Mouse (Mus musculus) left cerebral cortex, adult 2 months (tissue): ENCODE data around the gene Cbx8. TPM values are rescaled to one million over a fixed set of nuclear protein-coding genes. Genes with fewer than 3 reads are reported as not detected.
A peak's percentile ranks its signal among the peaks of the same experiment; 100 is the strongest.

Experiments used
- DNase-seq, 2 experiments: peaks; one replicate each; pipeline ENCODE4 v3.0.0; 2021 to 2022; ENCODE audit warnings: low spot score in 2 of 2, mixed read lengths in 1 of 2; ENCODE audit errors: extremely low spot score in 1 of 2
- H3K27ac ChIP-seq: fragments of 200-600 bp; 2 replicates; pipeline ENCODE4 v1.8.1; 2022
- H3K4me3 ChIP-seq: fragments of 200-600 bp; 2 replicates; pipeline ENCODE4 v1.8.1; 2022
- CTCF ChIP-seq: fragments of 200-600 bp; IDR thresholded peaks from 2 replicates; pipeline ENCODE4 v1.8.1; 2022; ENCODE audit warnings: antibody characterized with exemption, mild to moderate bottlenecking, moderate library complexity
- intact Hi-C: fragments of 180-260 bp; cut with DNase I; formaldehyde crosslinking; loops from one replicate; pipeline ENCODE4 v1.15.1; 2025
- total RNA-seq, 2 experiments: library from RNA; stranded (reverse); gene quantifications; 2 replicates each; pipeline ENCODE4 v1.2.3; 2021

The Cbx8 gene
- total RNA-seq, 2 experiments from 2014 or later = 11.1 to 11.2 TPM

DNA sequence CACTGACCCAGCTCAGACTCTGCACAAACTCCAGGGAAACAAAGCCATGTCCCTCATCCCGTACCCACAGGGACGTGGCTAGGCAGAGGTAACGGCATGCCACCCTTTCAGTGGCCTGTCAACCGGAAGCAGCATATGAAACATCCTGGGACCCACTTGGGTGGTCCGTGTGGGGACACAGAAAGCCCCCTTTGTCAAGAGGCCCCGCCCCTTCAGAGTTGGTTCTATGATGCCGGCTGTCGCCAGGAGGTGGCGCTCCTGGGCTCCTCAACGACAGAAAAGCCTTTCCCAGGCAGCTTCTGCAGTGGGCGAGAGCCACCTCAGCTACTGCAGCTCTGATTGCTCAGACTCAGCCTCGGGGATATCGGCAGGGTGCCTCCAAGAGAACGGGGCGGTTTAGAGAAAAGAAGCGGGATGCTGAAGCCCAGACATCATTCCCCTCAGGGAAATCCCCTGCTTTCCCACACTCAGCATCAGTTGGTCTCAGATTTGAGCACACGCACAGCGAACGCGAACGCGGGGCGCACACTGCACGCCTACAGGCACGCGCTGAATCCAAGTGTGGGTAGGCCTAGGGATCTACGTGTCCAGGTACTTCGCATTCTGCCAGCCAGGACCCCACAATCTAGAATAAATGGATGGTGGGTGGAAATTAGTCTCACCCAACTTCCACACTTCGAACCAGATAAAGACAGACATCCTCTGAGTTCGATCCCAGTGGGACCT, 42.1 kb downstream of the Cbx8 start:
- TF ChIP-seq CTCF = peak; percentile 97
- peak; percentile 83 to 90 for DNase-seq
- H3K4me3 ChIP-seq = peak overlapping the region; percentile 31
- intact Hi-C loops = loop anchor here (2.0 kb wide), 2 partner anchors 24 to 192 kb away; partner anchors contain the start of gene Cbx2
- H3K27ac ChIP-seq = peak overlapping the region; percentile 61; the same call in 1 of the 2 replicates

DNA sequence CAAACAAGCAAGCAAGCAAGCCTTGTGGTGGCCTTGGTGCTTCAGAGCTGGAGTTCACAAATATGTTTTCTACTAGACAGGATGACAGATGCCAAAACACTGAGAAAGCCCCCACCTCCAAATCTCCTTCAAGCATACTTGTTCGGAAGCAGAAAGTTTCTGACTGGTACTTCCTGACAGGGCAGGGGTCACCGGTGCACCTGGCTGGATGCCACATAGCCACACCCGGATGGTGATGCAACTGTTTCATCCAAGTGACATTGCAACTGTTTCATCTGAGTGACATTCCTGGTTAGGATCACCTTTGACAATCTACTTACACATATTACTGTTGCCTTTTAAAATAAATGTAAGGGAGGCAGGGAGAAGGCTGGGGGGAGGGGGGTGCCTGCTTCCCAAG, 43.6 kb downstream of the Cbx8 start:
- no peak for DNase-seq
- no peak overlapping the region for H3K27ac ChIP-seq
- no peak for TF ChIP-seq CTCF
- H3K4me3 ChIP-seq = no peak overlapping the region
- intact Hi-C loops = no loop called here

DNA sequence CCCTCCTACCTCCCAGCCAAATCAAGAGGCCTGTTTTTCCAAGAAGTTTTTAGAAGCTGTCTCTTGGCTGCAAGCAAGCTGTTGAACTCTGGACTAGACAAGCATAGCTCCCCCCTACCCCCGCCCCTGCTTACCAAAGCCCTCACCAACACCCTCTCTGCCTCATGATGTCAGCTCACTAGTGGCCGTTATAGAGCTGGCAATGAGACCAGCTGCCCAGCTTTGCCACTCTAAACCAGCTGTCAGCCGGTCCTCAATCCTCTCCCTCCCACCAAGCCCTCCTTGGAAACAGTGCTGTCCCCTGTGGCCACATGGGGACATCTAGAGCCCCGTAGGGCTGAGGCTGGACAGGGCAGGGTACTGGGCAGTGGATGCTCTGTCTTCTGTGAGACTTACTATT, 45.3 kb downstream of the Cbx8 start:
- Histone ChIP-seq H3K27ac (no peak overlapping the region), H3K4me3 (no peak overlapping the region)
- intact Hi-C loops = no loop called here
- no peak for TF ChIP-seq CTCF
- no peak for DNase-seq

DNA sequence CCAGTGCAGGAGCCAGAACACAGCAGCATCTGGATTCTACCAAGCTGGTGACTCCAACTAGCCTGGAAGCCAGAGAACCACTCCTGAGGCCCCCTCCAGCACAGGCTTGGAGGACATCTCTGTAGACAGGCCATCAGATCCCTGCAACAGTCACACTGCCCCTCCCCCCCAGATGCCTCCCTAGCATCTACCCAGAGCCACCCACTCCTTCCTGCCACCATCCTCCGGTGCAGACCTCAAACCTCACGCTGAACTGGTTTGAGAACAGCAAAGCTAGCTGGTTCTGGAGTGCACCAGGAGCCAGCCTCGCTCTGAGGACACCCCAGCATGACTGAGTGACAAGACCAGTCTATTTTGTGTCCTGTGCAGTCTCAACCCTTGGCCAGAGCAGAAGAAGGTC, 48.0 kb downstream of the Cbx8 start:
- no peak for DNase-seq
- no peak for TF ChIP-seq CTCF
- intact Hi-C loops = no loop called here

DNA sequence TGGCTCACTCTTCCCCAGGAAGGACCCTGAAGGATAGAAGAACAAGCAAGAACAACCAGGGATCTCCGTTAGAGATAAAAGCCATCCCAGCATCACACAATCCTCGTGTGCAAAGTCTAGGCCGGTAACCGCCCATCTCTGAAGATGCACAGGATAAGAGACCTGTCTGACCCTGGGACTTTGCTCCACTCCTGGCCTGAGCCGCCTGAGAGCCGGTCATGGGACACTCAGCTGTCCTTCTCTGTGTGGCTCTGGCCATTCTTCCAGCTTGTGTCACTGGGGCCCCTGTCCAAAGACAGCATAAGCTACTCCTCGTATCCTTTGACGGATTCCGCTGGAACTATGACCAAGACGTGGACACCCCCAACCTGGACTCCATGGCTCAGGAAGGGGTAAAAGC, 52.8 kb downstream of the Cbx8 start, which contains the start of gene Enpp7:
TSS of gene Enpp7 (plus strand) at position 190 of the 400 bp plus-strand sequence.
- H3K27ac ChIP-seq = no peak within 1 kb of the TSS
- H3K4me3 ChIP-seq = no peak within 1 kb of the TSS
- intact Hi-C loops = no loop called here
- DNase-seq = no peak
- TF ChIP-seq CTCF = no peak

More for the DNA sequence above, 48.0 kb downstream of the Cbx8 start:
- H3K4me3 ChIP-seq = no peak overlapping the region
- no peak overlapping the region for H3K27ac ChIP-seq

Other genes starting within 250 kb of the Cbx8 start
- 100 to 1,000 TPM; 345 to 353 TPM for gene Rbfox3, start 129.4 kb downstream of the Cbx8 start, total RNA-seq
- not detected for gene Enpp7, start 52.8 kb downstream of the Cbx8 start, total RNA-seq
- gene Cbx2, start 18.0 kb downstream of the Cbx8 start, total RNA-seq = 1 to 10 TPM; 3.2 to 3.4 TPM
- 10 to 100 TPM; 51.4 to 54.3 TPM for gene Cbx4, start 45.3 kb upstream of the Cbx8 start, total RNA-seq
- 10 to 100 TPM; 25.2 to 34.6 TPM for gene Tbc1d16, start 187.5 kb upstream of the Cbx8 start, total RNA-seq
- 1 to 10 TPM; 1.3 to 1.5 TPM for gene Ccdc40, start 187.6 kb upstream of the Cbx8 start, total RNA-seq
- gene Gaa, start 226.9 kb upstream of the Cbx8 start, total RNA-seq = 100 to 1,000 TPM; 241 to 268 TPM